Mouse (Mus musculus) intestine, postnatal 0 days (tissue): ENCODE data around the gene Ilkap. TPM values are rescaled to one million over a fixed set of nuclear protein-coding genes. Genes with fewer than 3 reads are reported as not detected.

Experiments
- ATAC-seq: fragments of 200-750 bp; cut with Nextera tagmentation; 2 replicates; pipeline ENCODE4 v1.8.0; 2017; ENCODE audit warnings: mild to moderate bottlenecking, moderate TSS enrichment, moderate library complexity
- H3K27ac ChIP-seq: fragments of 300-500 bp; sonication (generic); 2 replicates; pipeline ENCODE4 v1.5.1; 2014; ENCODE audit warnings: mild to moderate bottlenecking, low read depth, low read length, moderate library complexity
- H3K27me3 ChIP-seq: fragments of 300-500 bp; sonication (generic); replicated peaks from 2 replicates; pipeline ENCODE4 v1.6.1; 2014; ENCODE audit warnings: low read length, mixed read lengths; ENCODE audit not compliant: control insufficient read depth, insufficient read depth
- H3K36me3 ChIP-seq: fragments of 300-500 bp; sonication (generic); 2 replicates; pipeline ENCODE4 v1.6.1; 2014; ENCODE audit warnings: mild to moderate bottlenecking, moderate library complexity; ENCODE audit not compliant: control insufficient read depth, insufficient read depth
- H3K4me1 ChIP-seq: fragments of 300-500 bp; sonication (generic); replicated peaks from 2 replicates; pipeline ENCODE4 v1.6.1; 2014; ENCODE audit warnings: antibody characterized with exemption, low read length, mixed read lengths; ENCODE audit not compliant: control insufficient read depth, insufficient read depth
- H3K4me2 ChIP-seq: fragments of 300-500 bp; sonication (generic); replicated peaks from 2 replicates; pipeline ENCODE4 v1.6.1; 2014; ENCODE audit warnings: low read depth, mild to moderate bottlenecking, moderate library complexity
- H3K4me3 ChIP-seq: fragments of 300-500 bp; sonication (generic); 2 replicates; pipeline ENCODE4 v1.5.1; 2014; ENCODE audit warnings: low read depth, low read length
- H3K9ac ChIP-seq: fragments of 300-500 bp; sonication (generic); 2 replicates; pipeline ENCODE4 v1.6.1; 2014; ENCODE audit warnings: mild to moderate bottlenecking, low read depth, low read length
- H3K9me3 ChIP-seq: fragments of 300-500 bp; sonication (generic); 2 replicates; pipeline ENCODE4 v1.6.1; 2016; ENCODE audit warnings: mixed run types; ENCODE audit not compliant: control insufficient read depth
- CTCF ChIP-seq: sonication (generic); IDR thresholded peaks from 2 replicates; pipeline ENCODE4 v1.5.1; 2016; ENCODE audit warnings: low read depth, mild to moderate bottlenecking, control low read depth, antibody characterized with exemption, moderate library complexity
- WGBS: fragments of 180-500 bp; shearing (Covaris S2); extraction: QIAGEN DNeasy Blood & Tissue Kit; methylation state at CpG from one replicate; pipeline ENCODE4 v1.1.7; 2014; 5-methylcytosine and 5-hydroxymethylcytosine counted together
- polyA plus RNA-seq: library from polyadenylated mRNA; unstranded; fragments of >200 nt; fragmentation: Nextera tagmentation; extraction: Ambion mirVana; gene quantifications from 2 replicates; pipeline ENCODE4 v1.2.1, GENCODE M21; 2015

Gene Ilkap
- polyA plus RNA-seq, 1 experiment from 2014 or later, result 51.2 TPM

DNA sequence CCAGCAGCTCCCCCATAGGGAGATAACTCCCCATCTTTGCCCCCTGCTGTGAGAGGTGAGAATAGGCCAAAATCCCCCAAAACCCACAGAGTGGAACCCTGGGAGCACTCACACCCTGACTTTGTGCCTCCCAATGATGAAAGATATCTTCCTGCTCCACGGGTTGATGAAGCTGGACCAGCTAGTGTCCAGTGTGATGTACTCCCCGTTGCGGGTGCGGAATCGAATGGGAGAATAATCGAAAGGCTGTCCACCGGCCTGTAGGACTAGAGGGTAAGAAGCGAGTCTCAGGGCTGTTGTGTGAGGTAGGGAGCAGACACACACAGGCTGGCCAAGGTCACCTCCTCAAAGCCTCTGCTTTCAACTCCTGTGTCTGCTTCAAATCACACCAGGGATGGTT is 36.3 kb upstream of the Ilkap start:
- H3K4me2 ChIP-seq, result no peak overlapping the region
- no peak overlapping the region for H3K9ac ChIP-seq
- 97% methylated on average over 8 of the region's 8 CpGs for WGBS
- no peak for ATAC-seq
- H3K4me3 ChIP-seq, result no peak overlapping the region
- no peaks in the 10 kb centered on the region for H3K27me3 ChIP-seq
- TF ChIP-seq CTCF, result no peak
- H3K9me3 ChIP-seq, result no peaks in the 10 kb centered on the region
- H3K4me1 ChIP-seq, result no peaks in the 10 kb centered on the region
- H3K27ac ChIP-seq, result no peak overlapping the region; the same call in 1 of the 2 replicates
- H3K36me3 ChIP-seq, result peaks cover 89% of the 10 kb centered on the region

DNA sequence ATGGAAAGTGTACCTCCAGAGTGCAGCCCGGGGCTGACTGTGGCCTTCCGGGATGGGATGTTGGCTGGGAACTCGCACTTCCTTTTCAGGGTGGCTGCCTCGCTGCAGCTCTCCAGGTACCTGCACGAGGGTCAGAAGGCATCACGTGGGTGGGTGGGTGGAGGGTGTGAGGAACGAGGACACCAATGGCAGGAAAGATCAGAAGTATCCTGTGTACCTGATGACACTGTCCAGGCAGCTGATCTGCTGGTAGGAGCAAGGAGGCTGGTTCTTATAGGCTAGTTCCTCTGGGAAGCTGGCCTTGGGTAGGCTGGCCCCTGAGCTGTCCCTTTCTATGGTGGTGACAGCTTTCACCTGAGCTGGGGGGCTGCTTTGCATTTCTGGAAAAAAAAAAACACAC is 32.1 kb upstream of the Ilkap start:
- no peaks in the 10 kb centered on the region for H3K4me1 ChIP-seq
- H3K4me3 ChIP-seq, result no peak overlapping the region
- WGBS, result 78% methylated on average over 7 of the region's 7 CpGs
- H3K4me2 ChIP-seq, result no peak overlapping the region
- no peak for TF ChIP-seq CTCF
- no peak for ATAC-seq
- H3K9ac ChIP-seq, result no peak overlapping the region
- no peaks in the 10 kb centered on the region for H3K27me3 ChIP-seq
- H3K36me3 ChIP-seq, result peaks cover 97% of the 10 kb centered on the region
- H3K9me3 ChIP-seq, result no peaks in the 10 kb centered on the region
- H3K27ac ChIP-seq, result no peak overlapping the region

DNA sequence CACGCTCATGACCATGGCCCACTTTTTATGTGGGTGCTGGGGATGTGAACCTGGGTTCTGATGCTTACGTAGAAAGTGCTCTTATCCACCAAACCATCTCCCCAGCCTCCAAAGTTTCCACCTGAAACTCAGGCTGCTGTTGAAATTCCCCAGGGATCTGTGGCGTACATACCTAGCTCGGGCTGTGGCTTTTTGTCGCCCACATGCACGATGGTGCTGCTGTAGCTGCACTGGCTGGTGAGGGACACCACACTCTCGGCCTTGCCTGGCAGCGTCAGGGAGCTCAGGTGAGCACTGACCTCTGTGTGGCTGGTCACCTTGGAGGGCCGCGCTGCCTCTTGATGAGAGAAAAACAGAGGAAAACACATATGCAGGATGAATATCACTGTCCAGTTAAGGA is 30.6 kb upstream of the Ilkap start:
- Histone ChIP-seq H3K36me3 (peaks cover 92% of the 10 kb centered on the region), H3K27ac (no peak overlapping the region), H3K4me2 (no peak overlapping the region), H3K4me1 (no peaks in the 10 kb centered on the region), H3K9me3 (no peaks in the 10 kb centered on the region), H3K9ac (no peak overlapping the region), H3K4me3 (no peak overlapping the region), H3K27me3 (no peaks in the 10 kb centered on the region)
- no peak for TF ChIP-seq CTCF
- no peak for ATAC-seq
- WGBS, result 93% methylated on average over 10 of the region's 10 CpGs

DNA sequence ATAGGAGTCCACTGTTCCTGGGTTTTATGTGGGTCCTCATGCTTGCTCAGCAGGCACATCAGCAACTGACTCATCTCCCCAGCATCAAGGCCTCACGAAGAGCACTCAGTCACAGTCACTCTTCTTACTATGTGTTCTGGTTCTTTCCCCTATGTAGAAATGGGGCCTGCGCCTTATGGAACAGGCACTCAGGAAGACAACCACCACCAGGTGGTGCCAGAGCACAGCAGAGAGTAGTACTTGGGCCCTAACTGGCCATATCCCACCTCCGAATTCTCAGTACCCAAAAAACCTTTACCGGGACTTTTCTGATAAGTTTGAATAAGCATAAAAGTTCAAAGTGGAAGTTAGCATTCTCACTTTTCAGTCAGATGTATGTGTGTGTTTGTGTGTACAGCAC is 30.0 kb upstream of the Ilkap start:
- no peak overlapping the region for H3K4me3 ChIP-seq
- H3K27ac ChIP-seq, result no peak overlapping the region
- no peaks in the 10 kb centered on the region for H3K27me3 ChIP-seq
- H3K9me3 ChIP-seq, result no peaks in the 10 kb centered on the region
- H3K4me2 ChIP-seq, result no peak overlapping the region
- WGBS, result 31% methylated on average over 4 of the region's 4 CpGs
- H3K4me1 ChIP-seq, result no peaks in the 10 kb centered on the region
- no peak overlapping the region for H3K9ac ChIP-seq
- H3K36me3 ChIP-seq, result peaks cover 92% of the 10 kb centered on the region
- peak; percentile 54; the same call in 1 of the 2 replicates for ATAC-seq
- peak; percentile 95 for TF ChIP-seq CTCF

DNA sequence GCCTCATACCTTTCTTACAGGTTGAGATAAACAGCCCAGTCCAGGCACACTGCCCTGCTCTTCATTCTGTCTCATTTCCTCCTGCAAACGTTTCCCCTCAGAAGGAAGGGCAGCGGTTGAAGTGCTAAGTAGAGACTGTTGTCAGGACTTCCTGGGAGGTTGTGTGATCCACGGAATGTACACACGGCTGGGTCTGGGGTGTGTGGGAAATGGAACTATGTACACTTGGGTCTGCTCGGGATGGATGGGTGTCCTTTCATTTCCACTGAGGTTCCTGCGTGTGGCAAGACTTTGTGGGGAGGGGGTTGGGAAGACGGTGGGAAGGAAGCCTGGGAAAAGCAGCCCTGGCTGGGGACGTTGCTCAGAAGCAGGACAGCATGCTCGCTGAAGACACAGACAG is 27.8 kb upstream of the Ilkap start:
- Histone ChIP-seq H3K4me3 (no peak overlapping the region), H3K27me3 (no peaks in the 10 kb centered on the region), H3K36me3 (peaks cover 87% of the 10 kb centered on the region), H3K9ac (no peak overlapping the region), H3K4me1 (no peaks in the 10 kb centered on the region), H3K4me2 (no peak overlapping the region), H3K27ac (no peak overlapping the region), H3K9me3 (no peaks in the 10 kb centered on the region)
- ATAC-seq, result no peak
- no peak for TF ChIP-seq CTCF
- 83% methylated on average over 9 of the region's 9 CpGs for WGBS

DNA sequence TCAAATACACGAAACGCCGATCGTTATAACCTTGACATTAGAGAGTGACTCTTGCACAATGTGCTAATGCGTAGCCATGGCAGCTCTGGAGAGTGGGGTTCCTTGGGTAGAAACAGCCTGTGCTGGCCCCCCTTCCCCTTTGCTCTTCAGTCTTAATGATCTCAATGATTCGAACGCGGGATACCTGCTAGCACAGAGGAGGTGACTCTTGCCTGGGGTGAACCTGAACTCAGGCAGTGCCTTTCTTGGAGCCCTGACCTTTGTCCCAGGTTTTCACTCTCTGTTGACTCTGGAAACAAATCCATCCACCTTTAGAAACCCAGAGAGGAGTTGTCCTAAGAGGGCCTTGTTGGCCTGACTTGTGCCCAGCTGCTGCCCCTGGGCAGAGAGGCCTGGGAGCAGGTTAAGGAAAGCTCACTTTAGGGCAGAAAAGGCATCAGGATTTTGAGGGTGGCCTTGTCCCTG is 22.0 kb upstream of the Ilkap start:
- Histone ChIP-seq H3K9ac (no peak overlapping the region), H3K4me1 (no peaks in the 10 kb centered on the region), H3K4me3 (no peak overlapping the region), H3K27me3 (no peaks in the 10 kb centered on the region), H3K9me3 (no peaks in the 10 kb centered on the region), H3K36me3 (peaks cover 83% of the 10 kb centered on the region), H3K27ac (no peak overlapping the region), H3K4me2 (no peak overlapping the region)
- no peak for TF ChIP-seq CTCF
- WGBS, result 92% methylated on average over 8 of the region's 8 CpGs
- no peak for ATAC-seq
